Mouse (Mus musculus): ENCODE measurements around the gene Ppm1e. TPM values are rescaled to one million over a fixed set of nuclear protein-coding genes. Genes with fewer than 3 reads are reported as not detected.

Ppm1e gene
- total RNA-seq (2017) = 4.8 and 7.0 TPM in 2 replicates

GRCm38 (mm10) chr11:87358331-87359261, at the start of gene Ppm1e:
Gene Ppm1e, minus strand, starts transcription at chr11:87359023.
- peak; percentile 71 for ATAC-seq (replicated peaks; ENCODE audit: low read depth, poor library complexity, severe bottlenecking)

GRCm38 (mm10) chr11:87404876-87405275, 46.1 kb upstream of the Ppm1e start, which contains the start of the genes Rad51c and Tex14:
Gene Rad51c, minus strand, starts transcription at chr11:87404954.
Gene Tex14, plus strand, starts transcription at chr11:87405065.
- no peak for ATAC-seq (replicated peaks; ENCODE audit: low read depth, poor library complexity, severe bottlenecking)

GRCm38 (mm10) chr11:87404111-87404853, 45.5 kb upstream of the Ppm1e start:
- peak; percentile 99 for ATAC-seq (replicated peaks; ENCODE audit: low read depth, poor library complexity, severe bottlenecking)

DNA sequence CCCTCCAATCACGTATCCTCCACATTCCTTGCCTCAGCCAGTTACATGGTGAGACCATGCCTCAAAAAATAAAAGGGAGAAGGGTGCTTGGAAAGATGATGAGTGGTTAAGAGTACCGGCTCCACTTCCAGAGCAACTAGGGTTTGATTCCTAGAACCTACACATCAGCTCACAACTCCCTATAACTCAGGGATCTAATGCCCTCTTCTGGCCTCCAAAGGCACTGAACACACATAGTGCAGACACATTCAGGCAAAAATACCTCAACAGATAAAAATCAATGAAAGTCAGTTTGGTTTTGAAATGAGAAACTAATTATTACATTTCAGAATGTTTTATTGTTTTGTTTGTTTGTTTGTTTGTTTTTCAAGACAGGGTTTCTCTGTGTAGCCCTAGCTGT, 39.6 kb upstream of the Ppm1e start:
- no peak for ATAC-seq (replicated peaks; ENCODE audit: low read depth, poor library complexity, severe bottlenecking)

DNA sequence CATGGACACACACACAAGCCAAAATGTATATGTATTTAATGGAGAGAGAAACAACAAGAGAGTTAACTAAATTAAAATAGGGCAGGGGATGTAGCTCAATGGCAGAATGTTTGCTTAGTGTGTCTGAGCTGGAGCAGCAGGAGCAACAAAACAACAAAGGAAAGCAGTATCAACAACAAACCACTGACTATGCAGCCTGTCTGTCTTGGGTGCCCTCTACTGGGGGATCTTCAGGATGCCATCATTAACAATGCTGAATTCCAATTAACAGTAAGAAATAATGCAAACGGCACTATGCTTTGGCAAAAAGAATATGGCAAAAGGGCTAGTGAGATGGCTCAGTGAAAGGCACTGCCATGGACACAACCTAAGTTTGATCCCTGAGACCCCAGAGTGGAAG, 35.0 kb upstream of the Ppm1e start:
- peak; percentile 86 for ATAC-seq (replicated peaks; ENCODE audit: low read depth, poor library complexity, severe bottlenecking)

DNA sequence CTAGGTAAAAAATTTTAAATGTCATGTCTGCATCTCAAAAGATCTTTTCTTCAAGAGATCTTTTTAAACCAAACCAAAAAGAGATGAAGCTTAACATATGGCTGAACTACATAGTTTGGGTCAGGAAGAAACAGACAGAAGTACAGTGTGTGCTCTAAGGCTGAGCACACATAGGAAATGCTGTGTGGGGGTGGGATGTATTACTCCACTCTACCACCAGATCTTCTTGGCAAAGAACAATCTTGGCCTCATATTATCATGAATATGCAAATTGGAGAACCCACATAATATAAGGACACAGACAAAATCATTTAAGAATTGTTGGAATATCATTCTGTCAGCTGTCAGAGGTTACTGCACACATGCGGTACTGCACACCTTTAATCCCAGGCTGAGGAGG, 26.9 kb upstream of the Ppm1e start:
- no peak for ATAC-seq (replicated peaks; ENCODE audit: low read depth, poor library complexity, severe bottlenecking)

DNA sequence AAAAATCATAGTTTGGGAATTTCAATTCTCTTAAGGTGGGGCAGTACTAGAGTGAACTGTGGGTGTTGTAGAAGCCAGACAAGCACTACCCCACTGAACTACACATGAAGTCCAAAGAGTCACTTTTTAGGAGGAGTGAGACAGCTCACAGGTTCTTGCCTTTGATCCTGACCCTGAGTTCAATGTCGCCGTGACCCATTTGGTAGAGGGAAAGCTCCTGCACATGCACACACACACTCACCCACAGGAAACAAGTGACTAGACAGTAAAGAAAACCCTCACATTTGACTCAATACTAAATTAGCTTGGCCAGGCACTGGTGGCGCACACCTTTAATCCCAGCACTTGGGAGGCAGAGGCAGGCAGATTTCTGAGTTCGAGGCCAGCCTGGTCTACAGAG, 25.7 kb upstream of the Ppm1e start:
- no peak for ATAC-seq (replicated peaks; ENCODE audit: low read depth, poor library complexity, severe bottlenecking)

- ATAC-seq (replicated peaks; ENCODE audit: low read depth, poor library complexity, severe bottlenecking) = peak; percentile 98
Measured at GRCm38 (mm10) chr11:87367865-87368580, 9.2 kb upstream of the Ppm1e start.

DNA sequence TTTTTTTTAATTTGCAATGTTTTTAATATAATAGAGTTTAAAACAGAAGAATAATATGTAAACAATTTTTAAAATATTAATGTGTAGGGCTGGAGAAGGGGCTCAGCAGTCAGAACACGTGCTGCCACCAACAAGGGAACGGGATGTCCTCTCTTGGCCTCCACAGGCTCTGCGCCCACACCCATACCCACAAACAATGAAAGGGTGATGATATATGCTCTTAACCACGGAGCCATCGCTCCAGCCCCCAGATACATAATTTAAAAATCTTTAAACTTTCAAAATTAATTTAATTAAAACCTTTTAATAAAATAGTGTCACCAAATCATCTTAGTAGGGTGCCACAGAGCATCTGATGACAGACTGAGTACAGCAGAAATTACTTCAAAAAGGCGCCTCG, 8.2 kb upstream of the Ppm1e start:
- no peak for ATAC-seq (replicated peaks; ENCODE audit: low read depth, poor library complexity, severe bottlenecking)

GRCm38 (mm10) chr11:87365120-87365519, 6.3 kb upstream of the Ppm1e start:
- ATAC-seq (replicated peaks; ENCODE audit: low read depth, poor library complexity, severe bottlenecking) = no peak

GRCm38 (mm10) chr11:87359262-87359612, 414 bp upstream of the Ppm1e start:
- ATAC-seq (replicated peaks; ENCODE audit: low read depth, poor library complexity, severe bottlenecking) = no peak

DNA sequence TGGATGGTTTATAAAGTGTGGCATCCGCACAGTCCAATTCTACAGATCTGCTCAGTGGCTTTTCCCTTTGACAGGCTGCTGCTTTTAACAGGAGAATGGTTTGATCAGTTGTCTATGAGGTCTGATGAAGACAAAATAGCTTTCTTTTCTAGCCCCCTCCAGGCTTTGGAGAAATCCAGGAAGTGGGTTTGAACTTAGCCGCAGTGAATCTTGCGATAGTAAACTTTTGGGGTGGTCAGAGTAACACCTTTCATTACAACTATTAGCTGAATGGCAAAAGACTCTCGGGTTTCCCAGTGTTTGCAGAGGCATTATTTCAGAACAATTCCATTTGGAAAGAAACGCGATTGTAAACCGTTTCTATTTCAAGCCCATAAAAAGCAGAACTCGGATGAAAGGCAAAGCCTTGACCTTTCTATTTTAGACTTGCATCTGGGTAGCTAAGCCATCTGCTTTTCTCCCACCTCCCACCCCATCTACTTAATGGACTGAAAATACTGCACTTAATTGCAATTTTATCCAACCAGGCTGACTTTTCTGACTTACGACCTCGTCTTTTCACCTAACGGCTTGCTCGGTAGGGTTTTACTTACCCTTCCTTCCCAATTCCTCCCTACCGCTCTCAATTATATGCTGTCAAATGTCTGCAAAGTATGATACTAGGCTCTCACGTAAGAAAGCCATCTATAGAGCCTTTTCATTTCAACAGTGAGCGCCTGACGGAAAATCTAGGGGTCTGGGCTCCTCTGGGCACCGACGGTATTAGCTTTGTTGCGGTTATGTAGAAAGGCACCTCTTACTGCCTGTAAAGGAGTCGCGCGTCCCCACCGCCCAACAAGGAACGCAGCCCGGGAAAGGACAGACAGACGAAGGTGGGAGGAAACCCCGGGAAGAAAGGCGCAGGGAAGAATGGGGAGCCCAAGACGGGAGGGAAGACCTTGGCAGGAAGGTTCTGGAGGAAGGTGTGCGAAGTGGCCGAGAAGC, 1.2 kb downstream of the Ppm1e start:
- no peak for ATAC-seq (replicated peaks; ENCODE audit: low read depth, poor library complexity, severe bottlenecking)

DNA sequence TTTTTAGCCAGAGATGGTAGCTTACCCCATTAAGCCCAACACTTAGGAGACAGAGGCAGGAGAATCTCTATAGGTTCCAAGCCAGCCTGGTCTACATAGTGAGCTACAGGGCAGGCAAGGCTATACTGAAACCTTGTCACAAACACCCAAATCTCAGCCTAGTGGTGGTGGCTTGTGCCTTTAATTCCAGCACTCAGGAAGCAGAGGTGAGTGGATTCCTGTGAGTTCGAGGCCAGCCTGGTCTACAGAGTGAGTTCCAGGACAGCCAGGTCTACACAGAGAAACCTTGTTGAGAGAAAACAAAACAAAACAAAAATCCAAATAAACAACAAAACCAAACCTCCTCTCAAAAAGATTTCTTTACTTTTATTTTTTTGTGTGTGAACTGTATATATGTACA, 4.0 kb downstream of the Ppm1e start:
- no peak for ATAC-seq (replicated peaks; ENCODE audit: low read depth, poor library complexity, severe bottlenecking)

DNA sequence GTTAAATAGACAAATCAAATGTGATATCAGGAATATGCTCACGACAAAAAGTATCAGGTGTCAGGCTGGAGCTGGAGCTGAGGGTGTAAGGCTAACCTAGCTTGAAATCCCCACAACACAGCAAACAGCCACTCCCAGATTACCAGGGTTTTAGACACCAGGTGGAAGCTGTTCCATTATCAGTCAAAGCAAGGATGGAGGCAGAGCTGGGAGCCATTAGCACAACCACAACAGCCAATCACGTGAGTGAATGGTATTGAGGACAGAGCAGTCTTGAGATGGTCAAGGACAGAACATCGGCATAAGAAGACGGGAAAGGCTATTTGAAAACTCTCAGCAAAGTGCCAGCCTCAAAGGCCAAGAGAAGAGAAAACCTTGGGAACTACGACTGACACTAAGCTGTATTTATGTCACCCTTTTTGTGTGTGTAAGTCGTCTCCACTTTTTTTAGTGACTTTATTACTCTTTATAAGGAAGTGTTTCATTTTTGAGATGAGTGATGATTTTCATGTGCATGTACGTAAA, 5.1 kb downstream of the Ppm1e start:
- no peak for ATAC-seq (replicated peaks; ENCODE audit: low read depth, poor library complexity, severe bottlenecking)

DNA sequence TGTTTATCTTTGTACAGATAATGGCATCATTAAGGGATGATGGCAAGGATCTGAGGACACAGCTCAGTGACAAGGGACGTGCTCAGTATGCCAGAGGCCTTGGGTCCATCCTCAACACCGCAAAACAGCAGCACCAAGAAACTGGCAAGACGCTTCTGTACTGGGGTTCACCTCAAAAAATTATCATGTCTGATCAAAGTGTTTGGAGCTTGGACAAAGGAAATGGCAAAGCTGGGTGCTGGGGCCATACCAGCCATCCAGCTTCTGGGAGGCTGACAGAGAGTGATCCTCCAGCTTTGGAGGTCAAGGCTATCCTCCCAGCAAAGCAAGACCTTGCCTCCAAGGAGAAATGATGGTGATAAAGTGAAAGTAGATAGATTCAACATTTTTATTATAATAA, 32.4 kb downstream of the Ppm1e start:
- ATAC-seq (replicated peaks; ENCODE audit: low read depth, poor library complexity, severe bottlenecking) = no peak

DNA sequence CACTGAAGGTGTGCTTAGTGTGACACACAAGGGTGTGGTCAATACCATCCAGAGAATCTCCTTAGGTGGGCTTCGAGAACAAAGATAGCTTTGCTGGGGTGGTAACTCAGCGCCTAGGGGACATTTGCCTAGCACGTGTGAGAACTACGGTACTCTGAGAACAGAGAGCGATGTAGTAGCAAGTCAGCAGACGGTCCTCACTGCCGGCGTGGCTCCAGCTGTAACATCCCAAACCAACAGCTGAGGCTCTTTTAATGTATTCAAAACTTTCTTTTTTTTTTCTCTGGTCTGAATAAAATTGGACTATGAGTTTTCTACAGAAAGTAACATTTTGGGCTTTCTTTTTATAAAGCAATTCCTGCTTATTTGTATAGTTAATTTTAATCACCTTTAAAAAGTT, 36.3 kb downstream of the Ppm1e start:
- no peak for ATAC-seq (replicated peaks; ENCODE audit: low read depth, poor library complexity, severe bottlenecking)

DNA sequence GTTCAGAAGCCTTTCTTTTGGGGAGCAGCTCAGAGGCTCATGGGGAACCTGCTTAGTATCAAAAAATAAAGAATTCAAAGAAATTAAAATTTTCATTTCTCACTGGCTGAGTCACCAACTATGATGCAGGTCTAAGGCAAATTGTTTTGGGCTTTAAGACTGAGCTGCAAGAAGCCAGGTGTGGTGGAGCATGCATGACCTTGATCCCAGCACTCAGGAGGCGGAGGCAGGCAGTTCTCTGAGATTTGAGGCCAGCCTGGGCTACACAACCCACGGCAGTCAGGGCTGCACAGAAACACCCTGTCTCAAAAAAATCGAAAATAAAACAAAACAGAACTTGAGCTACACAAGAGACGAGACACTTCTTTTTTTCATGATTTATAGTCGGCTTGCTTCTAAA, 38.8 kb downstream of the Ppm1e start:
- no peak for ATAC-seq (replicated peaks; ENCODE audit: low read depth, poor library complexity, severe bottlenecking)

- ATAC-seq (replicated peaks; ENCODE audit: low read depth, poor library complexity, severe bottlenecking) = no peak
Measured at GRCm38 (mm10) chr11:87318956-87319708, 39.7 kb downstream of the Ppm1e start.

DNA sequence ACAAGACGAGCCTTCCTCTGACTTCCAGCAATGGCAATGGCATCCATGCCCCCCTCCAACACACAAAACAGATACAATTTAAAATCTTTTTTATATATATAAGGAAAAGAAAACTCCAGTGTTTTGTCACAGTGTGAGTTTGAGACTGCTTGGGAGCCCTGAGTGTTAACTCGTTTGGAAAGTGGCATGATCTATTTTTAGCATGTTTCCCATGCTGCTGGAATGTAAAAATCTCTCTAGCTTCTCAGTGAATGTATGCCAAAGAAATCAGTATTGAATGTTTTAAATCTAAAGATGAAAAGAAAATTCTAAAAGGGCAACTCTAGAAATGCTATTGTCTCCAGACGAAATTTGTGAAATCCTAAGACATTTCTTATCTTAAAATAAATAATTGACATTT, 45.3 kb downstream of the Ppm1e start:
- no peak for ATAC-seq (replicated peaks; ENCODE audit: low read depth, poor library complexity, severe bottlenecking)

Data from common myeloid progenitor, adult 5-6 weeks (primary cell).